Comparison of ENCODE assay signal across 23 mouse cellular contexts in the genomic region with DNA sequence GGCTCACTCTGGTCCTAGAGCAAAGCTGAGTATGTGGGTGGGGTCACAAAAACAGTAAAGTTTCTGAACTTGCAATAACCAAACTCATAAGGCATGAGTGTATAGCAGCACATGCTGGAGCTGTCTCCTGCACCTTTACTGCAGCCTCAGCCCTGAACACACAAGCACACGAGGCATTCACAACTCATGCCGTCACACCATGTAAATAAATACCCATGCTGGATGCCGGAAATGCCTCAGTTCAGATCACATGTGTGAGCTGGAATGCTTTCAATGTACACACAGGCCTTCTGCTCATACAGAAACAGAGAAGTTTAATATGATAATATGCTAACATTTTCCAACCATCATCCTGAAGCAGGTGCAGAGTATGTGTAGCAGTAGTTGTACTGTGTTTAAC. TPM values are rescaled to one million over a fixed set of nuclear protein-coding genes. Genes with fewer than 3 reads are reported as not detected.
DNase-seq lines count a peak whose midpoint lies in the region; ATAC-seq and TF ChIP-seq lines count a peak whose summit lies in the region.
"Had no signal": no experiment of that assay in that cellular context is flagged by ENCODE, and none has a peak within 500 bp of the region (broad histone marks: within the 10 kb centered on the region; RNA-seq: fewer than 3 reads in every experiment).

No protein-coding gene starts in this region.

- DNase-seq in gastrocnemius, adult 2 months, result no peak
- DNase-seq in gastrocnemius, postnatal 10 days, result no peak
- no peak for DNase-seq in liver
- DNase-seq in thymus, adult 2 months, result no peak
- DNase-seq in thymus, postnatal 4 days, result no peak
- DNase-seq in embryo, embryonic 10 days (ENCODE audit: low spot score), result no peak
- DNase-seq: adrenal gland, postnatal 36 days; cerebellum, adult 11-12 months; cerebellum, postnatal 14 days; embryo, embryonic 11 days; forebrain, postnatal 0 days; kidney, adult 2 months; kidney, postnatal 25 days had no signal

- no peak for ATAC-seq in liver, embryonic 15.5 days (ENCODE audit: insufficient read depth)
- no peak for ATAC-seq in stomach, embryonic 16.5 days (ENCODE audit: insufficient read depth, low FRiP score)
- ATAC-seq: hindbrain, embryonic 16.5 days had no signal

- H3K27me3 ChIP-seq in liver, embryonic 15.5 days, result no peaks in the 10 kb centered on the region
- H3K27me3 ChIP-seq in thymus, adult 2 months (ENCODE audit: control insufficient read depth, insufficient read depth, low read length), result no peaks in the 10 kb centered on the region
- H3K27me3 ChIP-seq in stomach, embryonic 16.5 days (ENCODE audit: control insufficient read depth, insufficient read depth, low read length), result no peaks in the 10 kb centered on the region
- H3K27me3 ChIP-seq: embryonic facial prominence, embryonic 15.5 days; heart, embryonic 13.5 days; lung, embryonic 15.5 days had no signal

- no peak overlapping the region for H3K4me3 ChIP-seq in gastrocnemius, adult 2 months
- H3K4me3 ChIP-seq in liver, embryonic 15.5 days (replicated peaks), result no peak overlapping the region
- no peak overlapping the region for H3K4me3 ChIP-seq in thymus, adult 2 months (ENCODE audit: control insufficient read depth, insufficient read depth, low read length)
- H3K4me3 ChIP-seq in stomach, embryonic 16.5 days (replicated peaks; ENCODE audit: low read length), result no peak overlapping the region
- H3K4me3 ChIP-seq: embryonic facial prominence, embryonic 15.5 days; heart, embryonic 13.5 days; lung, embryonic 15.5 days had no signal

- TF ChIP-seq POLR2A in thymus, adult 2 months (IDR thresholded peaks at IDR 0.05; ENCODE audit: control insufficient read depth, extremely low read depth, insufficient read depth, low read length, poor library complexity), result no peak

- peaks cover 11% of the 10 kb centered on the region; the same call in 1 of the 2 replicates for H3K36me3 ChIP-seq in liver, embryonic 15.5 days (replicated peaks)
- H3K36me3 ChIP-seq in thymus, adult 2 months (ENCODE audit: control insufficient read depth, insufficient read depth, low read length), result no peaks in the 10 kb centered on the region
- H3K36me3 ChIP-seq in stomach, embryonic 16.5 days (ENCODE audit: control insufficient read depth, insufficient read depth, low read length), result no peaks in the 10 kb centered on the region
- H3K36me3 ChIP-seq: embryonic facial prominence, embryonic 15.5 days; lung, embryonic 15.5 days had no signal

- TF ChIP-seq CTCF in gastrocnemius, adult 2 months (IDR thresholded peaks at IDR 0.05), result no peak
- TF ChIP-seq CTCF in thymus, adult 2 months (IDR thresholded peaks at IDR 0.05; ENCODE audit: borderline replicate concordance, control insufficient read depth, extremely low read depth, insufficient read depth, low read length, poor library complexity), result no peak

- H3K4me2 ChIP-seq in liver, embryonic 15.5 days, result no peak overlapping the region
- H3K4me2 ChIP-seq in stomach, embryonic 16.5 days (ENCODE audit: low read depth, low read length), result no peak overlapping the region
- H3K4me2 ChIP-seq: embryonic facial prominence, embryonic 15.5 days; heart, embryonic 13.5 days; lung, embryonic 15.5 days had no signal

- 64% methylated on average over 3 of the region's 3 CpGs for WGBS in liver, embryonic 15.5 days (ENCODE audit: insufficient replicate concordance)
- 73% methylated on average over 3 of the region's 3 CpGs for WGBS in thymus, adult 2 months
- 28% methylated on average over 3 of the region's 3 CpGs for WGBS in stomach, embryonic 16.5 days

- peak overlapping the region; percentile 40; the same call in 1 of the 2 replicates for H3K27ac ChIP-seq in gastrocnemius, adult 2 months
- peak overlapping the region; percentile 38; the same call in 1 of the 2 replicates for H3K27ac ChIP-seq in liver, embryonic 15.5 days (replicated peaks)
- H3K27ac ChIP-seq in thymus, adult 2 months (ENCODE audit: control insufficient read depth, insufficient read depth, low read length), result peak overlapping the region; percentile 56; the same call in 1 of the 2 replicates
- H3K27ac ChIP-seq in stomach, embryonic 16.5 days (ENCODE audit: low read length), result peak overlapping the region; percentile 49; the same call in 1 of the 2 replicates
- H3K27ac ChIP-seq: embryonic facial prominence, embryonic 15.5 days; heart, embryonic 13.5 days had no signal

- H3K9ac ChIP-seq in liver, embryonic 15.5 days, result no peak overlapping the region
- no peak overlapping the region for H3K9ac ChIP-seq in stomach, embryonic 16.5 days (ENCODE audit: low read length)
- H3K9ac ChIP-seq: embryonic facial prominence, embryonic 15.5 days; forebrain, postnatal 0 days; heart, embryonic 13.5 days; lung, embryonic 15.5 days had no signal

- H3K9me3 ChIP-seq in liver, embryonic 15.5 days (replicated peaks), result no peaks in the 10 kb centered on the region
- H3K9me3 ChIP-seq in stomach, embryonic 16.5 days (replicated peaks; ENCODE audit: control insufficient read depth, low read length), result no peaks in the 10 kb centered on the region
- H3K9me3 ChIP-seq: embryonic facial prominence, embryonic 15.5 days; heart, embryonic 13.5 days; lung, embryonic 15.5 days had no signal

- H3K4me1 ChIP-seq in liver, embryonic 15.5 days (replicated peaks), result peaks cover 65% of the 10 kb centered on the region
- peaks cover 50% of the 10 kb centered on the region for H3K4me1 ChIP-seq in thymus, adult 2 months (replicated peaks; ENCODE audit: control insufficient read depth, insufficient read depth, low read length)
- peaks cover 57% of the 10 kb centered on the region for H3K4me1 ChIP-seq in stomach, embryonic 16.5 days (ENCODE audit: control insufficient read depth, insufficient read depth, low read length)

- intact Hi-C loops in gastrocnemius, adult 2 months (cut with DNase I), result no loop called here

RNA-seq across cellular contexts. Expression of a gene that starts 16.9 kb away (rescaled TPM):
- 10 to 100 TPM; 48.4 to 49.1 TPM for total RNA-seq in gastrocnemius, adult 2 months (2021)
- total RNA-seq in gastrocnemius, postnatal 10 days (2021), result 10 to 100 TPM; 38.7 to 41.1 TPM
- 10.2 and 15.7 TPM in 2 replicates for polyA plus RNA-seq in liver, embryonic 15.5 days (2015; fragmentation: Nextera tagmentation; extraction: Ambion mirVana)
- 130 and 137 TPM in 2 replicates for polyA plus RNA-seq in thymus, adult 2 months (2012; rRNA removed)
- polyA plus RNA-seq in stomach, embryonic 16.5 days (2015; fragmentation: Nextera tagmentation; extraction: Ambion mirVana), result 19.1 and 20.4 TPM in 2 replicates

RNA-seq across cellular contexts. Expression of a gene that starts 28.4 kb away (rescaled TPM):
- total RNA-seq in gastrocnemius, adult 2 months (2021), result not detected
- not detected for total RNA-seq in gastrocnemius, postnatal 10 days (2021)
- not detected in 2 replicates for polyA plus RNA-seq in liver, embryonic 15.5 days (2015; fragmentation: Nextera tagmentation; extraction: Ambion mirVana)
- 1.1 and 1.2 TPM in 2 replicates for polyA plus RNA-seq in thymus, adult 2 months (2012; rRNA removed)
- 1.8 and 3.3 TPM in 2 replicates for polyA plus RNA-seq in stomach, embryonic 16.5 days (2015; fragmentation: Nextera tagmentation; extraction: Ambion mirVana)
- total RNA-seq: hematopoietic stem cell, adult 5-6 weeks; megakaryocyte-erythroid progenitor cell, adult 5-6 weeks; neutrophil, adult 5-6 weeks had no signal
- polyA plus RNA-seq: heart, embryonic 13.5 days had no signal

RNA-seq across cellular contexts. Expression of a gene that starts 31.1 kb away (rescaled TPM):
- total RNA-seq in gastrocnemius, adult 2 months (2021), result under 1 TPM; 0.45 to 0.51 TPM
- under 1 TPM; 0.21 to 0.23 TPM for total RNA-seq in gastrocnemius, postnatal 10 days (2021)
- 0.60 and 0.81 TPM in 2 replicates for polyA plus RNA-seq in liver, embryonic 15.5 days (2015; fragmentation: Nextera tagmentation; extraction: Ambion mirVana)
- 4.5 and 4.7 TPM in 2 replicates for polyA plus RNA-seq in thymus, adult 2 months (2012; rRNA removed)
- 2.8 and 3.7 TPM in 2 replicates for polyA plus RNA-seq in stomach, embryonic 16.5 days (2015; fragmentation: Nextera tagmentation; extraction: Ambion mirVana)
- polyA plus RNA-seq: midbrain, postnatal 0 days had no signal

RNA-seq across cellular contexts. Expression of a gene that starts 31.4 kb away (rescaled TPM):
- 10 to 100 TPM; 73.4 to 74.2 TPM for total RNA-seq in gastrocnemius, adult 2 months (2021)
- total RNA-seq in gastrocnemius, postnatal 10 days (2021), result 10 to 100 TPM; 52.0 to 59.8 TPM
- polyA plus RNA-seq in liver, embryonic 15.5 days (2015; fragmentation: Nextera tagmentation; extraction: Ambion mirVana), result 79.6 and 90.9 TPM in 2 replicates
- 121 and 130 TPM in 2 replicates for polyA plus RNA-seq in thymus, adult 2 months (2012; rRNA removed)
- polyA plus RNA-seq in stomach, embryonic 16.5 days (2015; fragmentation: Nextera tagmentation; extraction: Ambion mirVana), result 141 and 153 TPM in 2 replicates

RNA-seq across cellular contexts. Expression of a gene that starts 37.8 kb away (rescaled TPM):
- total RNA-seq in gastrocnemius, adult 2 months (2021), result 1 to 10 TPM; 6.2 to 9.9 TPM
- total RNA-seq in gastrocnemius, postnatal 10 days (2021), result 10 to 100 TPM; 24.6 to 26.5 TPM
- polyA plus RNA-seq in liver, embryonic 15.5 days (2015; fragmentation: Nextera tagmentation; extraction: Ambion mirVana), result 41.2 and 42.0 TPM in 2 replicates
- 86.7 and 90.2 TPM in 2 replicates for polyA plus RNA-seq in thymus, adult 2 months (2012; rRNA removed)
- 101 and 102 TPM in 2 replicates for polyA plus RNA-seq in stomach, embryonic 16.5 days (2015; fragmentation: Nextera tagmentation; extraction: Ambion mirVana)
